Mouse (Mus musculus): ENCODE data around the gene Zswim8.

The Zswim8 gene

GRCm38 (mm10) chr14:20707201-20708190 lies at the start of gene Zswim8:
Gene Zswim8 (plus strand): TSS chr14:20707552.
- peak; percentile 80 for DNase-seq (ENCODE audit: low read depth, low spot score)

GRCm38 (mm10) chr14:20658326-20658725 lies 49.0 kb upstream of the Zswim8 start:
- peak; percentile 68 for DNase-seq (ENCODE audit: low read depth, low spot score)

- no peak for DNase-seq (ENCODE audit: low read depth, low spot score)
These were observed 48.5 kb upstream of the Zswim8 start for GRCm38 (mm10) chr14:20658902-20659301.

- DNase-seq (ENCODE audit: low read depth, low spot score) = no peak
These were observed 47.7 kb upstream of the Zswim8 start for GRCm38 (mm10) chr14:20659687-20660086.

- DNase-seq (ENCODE audit: low read depth, low spot score) = peak; percentile 96
These were observed 46.3 kb upstream of the Zswim8 start for GRCm38 (mm10) chr14:20660827-20661660.

- DNase-seq (ENCODE audit: low read depth, low spot score) = no peak
These were observed 45.6 kb upstream of the Zswim8 start for GRCm38 (mm10) chr14:20661661-20662331.

GRCm38 (mm10) chr14:20662740-20663139 lies 44.6 kb upstream of the Zswim8 start:
- no peak for DNase-seq (ENCODE audit: low read depth, low spot score)

- DNase-seq (ENCODE audit: low read depth, low spot score) = no peak
These were observed 43.8 kb upstream of the Zswim8 start for GRCm38 (mm10) chr14:20663601-20664000.

- DNase-seq (ENCODE audit: low read depth, low spot score) = peak; percentile 87
These were observed 42.9 kb upstream of the Zswim8 start for GRCm38 (mm10) chr14:20664436-20664835.

- DNase-seq (ENCODE audit: low read depth, low spot score) = peak; percentile 43
These were observed 39.9 kb upstream of the Zswim8 start for GRCm38 (mm10) chr14:20667469-20667868.

GRCm38 (mm10) chr14:20668154-20668810 lies 39.1 kb upstream of the Zswim8 start, which contains the start of gene Synpo2l:
Gene Synpo2l (minus strand): TSS chr14:20668354.
- DNase-seq (ENCODE audit: low read depth, low spot score) = peak; percentile 93

- DNase-seq (ENCODE audit: low read depth, low spot score) = no peak
These were observed 34.4 kb upstream of the Zswim8 start for GRCm38 (mm10) chr14:20672990-20673389.

- DNase-seq (ENCODE audit: low read depth, low spot score) = no peak
These were observed 33.7 kb upstream of the Zswim8 start for GRCm38 (mm10) chr14:20673735-20674063.

- DNase-seq (ENCODE audit: low read depth, low spot score) = peak; percentile 99
These were observed 33.1 kb upstream of the Zswim8 start, which contains the start of gene Sec24c for GRCm38 (mm10) chr14:20674064-20674833. Gene Sec24c (plus strand): TSS chr14:20674308.

GRCm38 (mm10) chr14:20677906-20678305 lies 29.4 kb upstream of the Zswim8 start:
- DNase-seq (ENCODE audit: low read depth, low spot score) = no peak

- no peak for DNase-seq (ENCODE audit: low read depth, low spot score)
These were observed 25.6 kb upstream of the Zswim8 start for GRCm38 (mm10) chr14:20681742-20682141.

- peak; percentile 57 for DNase-seq (ENCODE audit: low read depth, low spot score)
These were observed 24.9 kb upstream of the Zswim8 start for GRCm38 (mm10) chr14:20682498-20682897.

GRCm38 (mm10) chr14:20686576-20686975 lies 20.8 kb upstream of the Zswim8 start:
- no peak for DNase-seq (ENCODE audit: low read depth, low spot score)

GRCm38 (mm10) chr14:20689009-20689408 lies 18.3 kb upstream of the Zswim8 start:
- DNase-seq (ENCODE audit: low read depth, low spot score) = no peak

- no peak for DNase-seq (ENCODE audit: low read depth, low spot score)
These were observed 15.6 kb upstream of the Zswim8 start for GRCm38 (mm10) chr14:20691772-20692171.

Measured in skeletal muscle tissue, adult 2 months (tissue).